ENCODE assay signal across 9 mouse cellular contexts in the genomic region with DNA sequence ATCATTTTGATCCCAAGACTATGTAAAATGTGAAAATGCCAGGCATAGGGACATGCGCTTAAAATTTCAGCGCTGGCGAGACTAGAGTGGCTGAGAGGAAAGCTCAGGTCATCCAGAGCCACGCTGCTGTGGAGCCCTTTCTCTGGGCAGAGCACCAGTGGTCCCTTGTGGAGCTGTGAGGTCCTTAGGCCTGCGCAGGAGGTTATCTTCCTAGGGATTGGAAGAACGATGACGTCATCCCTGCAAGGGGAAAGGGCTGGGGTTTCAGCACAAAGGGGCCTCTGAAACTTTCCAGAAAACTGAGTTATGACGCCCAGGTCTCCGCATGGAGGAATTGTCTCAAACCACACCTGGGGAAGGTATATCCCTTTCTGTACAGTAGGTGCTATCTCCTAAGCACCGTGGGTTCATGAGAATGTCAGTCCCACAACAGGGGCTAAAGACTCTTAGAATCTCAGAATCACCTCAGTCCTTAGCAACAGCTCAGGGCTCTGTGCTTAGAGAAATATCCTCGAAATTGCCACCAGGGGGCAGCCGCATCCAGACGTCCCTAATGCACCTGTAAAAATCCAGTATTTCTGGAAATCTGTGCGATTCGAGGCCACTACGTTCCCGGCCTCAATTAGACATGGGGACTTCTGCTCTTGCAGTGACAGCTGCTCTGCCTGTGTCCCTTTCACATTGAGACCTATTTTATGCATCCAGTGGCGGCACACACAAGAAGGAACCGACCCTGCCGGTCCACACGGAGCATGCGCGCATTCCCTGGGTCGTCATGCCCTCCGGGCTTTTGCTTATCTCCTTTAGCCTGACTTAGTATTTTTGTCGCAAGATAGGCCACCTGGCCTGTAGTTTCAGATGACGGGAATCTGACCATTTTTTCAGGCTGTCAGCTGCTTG. TPM values are rescaled to one million over a fixed set of nuclear protein-coding genes. Genes with fewer than 3 reads are reported as not detected.
A peak's percentile ranks its signal among the peaks of the same experiment; 100 is the strongest.
DNase-seq lines count a peak whose midpoint lies in the region; ATAC-seq and TF ChIP-seq lines count a peak whose summit lies in the region.
"Had no signal": no experiment of that assay in that cellular context is flagged by ENCODE, and none has a peak within 500 bp of the region (broad histone marks: within the 10 kb centered on the region; RNA-seq: fewer than 3 reads in every experiment).

No protein-coding gene starts in this region.

- H3K4me1 ChIP-seq in ES-Bruce4 (ENCODE audit: control insufficient read depth, insufficient read depth, low read length) = no peaks in the 10 kb centered on the region
- no peaks in the 10 kb centered on the region for H3K4me1 ChIP-seq in brown adipose tissue, adult 24 weeks (ENCODE audit: control insufficient read depth, insufficient read depth, insufficient read length, low read length)
- peaks cover 38% of the 10 kb centered on the region for H3K4me1 ChIP-seq in erythroblast, embryonic 14.5 days (ENCODE audit: control insufficient read depth)
- H3K4me1 ChIP-seq in heart, postnatal 0 days (ENCODE audit: control insufficient read depth, insufficient read depth) = peaks cover 16% of the 10 kb centered on the region
- peaks cover 14% of the 10 kb centered on the region for H3K4me1 ChIP-seq in neural tube, embryonic 15.5 days

- H3K4me2 ChIP-seq in heart, postnatal 0 days (ENCODE audit: low read depth, low read length) = peak overlapping the region; percentile 54
- peak overlapping the region; percentile 62 for H3K4me2 ChIP-seq in neural tube, embryonic 15.5 days

- H3K36me3 ChIP-seq in ES-Bruce4 (ENCODE audit: control insufficient read depth, insufficient read depth, low read length, poor library complexity, severe bottlenecking) = no peaks in the 10 kb centered on the region
- no peaks in the 10 kb centered on the region for H3K36me3 ChIP-seq in erythroblast, embryonic 14.5 days (ENCODE audit: control insufficient read depth)
- H3K36me3 ChIP-seq in heart, postnatal 0 days (replicated peaks; ENCODE audit: control insufficient read depth, insufficient read depth, low read length) = no peaks in the 10 kb centered on the region
- H3K36me3 ChIP-seq in neural tube, embryonic 15.5 days = no peaks in the 10 kb centered on the region

- no peak for TF ChIP-seq POLR2A in ES-Bruce4 (IDR thresholded peaks at IDR 0.05; ENCODE audit: insufficient read depth, low read length)

- H3K27me3 ChIP-seq in ES-Bruce4 (ENCODE audit: control insufficient read depth, insufficient read depth, low read length, poor library complexity, severe bottlenecking) = no peaks in the 10 kb centered on the region
- peaks cover 3% of the 10 kb centered on the region for H3K27me3 ChIP-seq in erythroblast, embryonic 14.5 days (ENCODE audit: control insufficient read depth)
- no peaks in the 10 kb centered on the region for H3K27me3 ChIP-seq in heart, postnatal 0 days (ENCODE audit: control insufficient read depth, insufficient read depth, low read length)
- no peaks in the 10 kb centered on the region for H3K27me3 ChIP-seq in neural tube, embryonic 15.5 days (replicated peaks)

- H3K4me3 ChIP-seq in ES-Bruce4 (ENCODE audit: low read depth, low read length) = peak overlapping the region; percentile 68
- H3K4me3 ChIP-seq in brown adipose tissue, adult 24 weeks (ENCODE audit: insufficient read depth, low read depth, low read length) = peak overlapping the region; percentile 29; the same call in 1 of the 2 replicates
- H3K4me3 ChIP-seq in erythroblast, embryonic 14.5 days (replicated peaks) = peak overlapping the region; percentile 57
- H3K4me3 ChIP-seq in heart, postnatal 0 days (ENCODE audit: low read depth, low read length) = peak overlapping the region; percentile 12; the same call in 1 of the 2 replicates
- H3K4me3 ChIP-seq in neural tube, embryonic 15.5 days (replicated peaks) = peak overlapping the region; percentile 38

- no peak overlapping the region for H3K27ac ChIP-seq in ES-Bruce4 (ENCODE audit: insufficient read depth, low read length)
- H3K27ac ChIP-seq in brown adipose tissue, adult 24 weeks (replicated peaks; ENCODE audit: low read depth, low read length) = no peak overlapping the region
- H3K27ac ChIP-seq in heart, postnatal 0 days (ENCODE audit: low read depth) = peak overlapping the region; percentile 94
- no peak overlapping the region; the same call in 1 of the 2 replicates for H3K27ac ChIP-seq in neural tube, embryonic 15.5 days (replicated peaks)
- H3K27ac ChIP-seq: macrophage had no signal

- peak; percentile 87 for DNase-seq in heart, postnatal 0 days (ENCODE audit: low spot score)
- peak; percentile 79 to 84 for DNase-seq in kidney, postnatal 4 days
- peak; percentile 41 to 47 for DNase-seq in lung, adult 18-20 months
- peak; percentile 47 for DNase-seq in testis, postnatal 14 days (ENCODE audit: low spot score)

- WGBS in heart, postnatal 0 days = 11% methylated on average over 27 of the region's 27 CpGs
- WGBS in neural tube, embryonic 15.5 days = 28% methylated on average over 27 of the region's 27 CpGs

- no peak overlapping the region for H3K9ac ChIP-seq in ES-Bruce4 (ENCODE audit: low read depth, poor library complexity, severe bottlenecking)
- no peak overlapping the region for H3K9ac ChIP-seq in heart, postnatal 0 days (replicated peaks; ENCODE audit: low read depth, low read length)
- H3K9ac ChIP-seq in neural tube, embryonic 15.5 days (replicated peaks) = peak overlapping the region; percentile 40

- TF ChIP-seq CTCF in ES-Bruce4 (IDR thresholded peaks at IDR 0.05; ENCODE audit: low read depth, low read length) = peak; percentile 64
- peak; percentile 81 for TF ChIP-seq CTCF in heart, postnatal 0 days (IDR thresholded peaks at IDR 0.05; ENCODE audit: low read depth)

- H3K9me3 ChIP-seq in ES-Bruce4 (replicated peaks; ENCODE audit: control insufficient read depth, insufficient read depth, low read length, poor library complexity, severe bottlenecking) = no peaks in the 10 kb centered on the region
- no peaks in the 10 kb centered on the region for H3K9me3 ChIP-seq in erythroblast, embryonic 14.5 days (ENCODE audit: control insufficient read depth, low read length)
- no peaks in the 10 kb centered on the region for H3K9me3 ChIP-seq in heart, postnatal 0 days (replicated peaks; ENCODE audit: control insufficient read depth, low read length)
- no peaks in the 10 kb centered on the region for H3K9me3 ChIP-seq in neural tube, embryonic 15.5 days (replicated peaks)

- peak; percentile 47 for ATAC-seq in heart, postnatal 0 days (ENCODE audit: insufficient read depth, low read depth)
- ATAC-seq in neural tube, embryonic 15.5 days (ENCODE audit: low FRiP score) = peak; percentile 74; the same call in 1 of the 2 replicates

- TF ChIP-seq EP300 in ES-Bruce4 (IDR thresholded peaks at IDR 0.05; ENCODE audit: insufficient read depth, low read depth, low read length) = no peak
- TF ChIP-seq EP300 in heart, postnatal 0 days (IDR thresholded peaks at IDR 0.05; ENCODE audit: low read depth) = peak; percentile 67

RNA-seq across cellular contexts. Expression of gene Kcne1, which starts 18.4 kb away (rescaled TPM):
- polyA plus RNA-seq in ES-Bruce4 (2011; ENCODE audit: insufficient read depth, insufficient read length, low read depth, missing spikeins) = not detected in 2 replicates
- polyA plus RNA-seq in brown adipose tissue, adult 24 weeks (2012; ENCODE audit: insufficient read depth, insufficient read length, missing spikeins) = not detected in 2 replicates
- not detected in 2 replicates for polyA plus RNA-seq in erythroblast, embryonic 14.5 days (2012)
- total RNA-seq in heart, postnatal 0 days (2014; rRNA removed; ENCODE audit: low replicate concordance) = 182 and 283 TPM in 2 replicates
- polyA plus RNA-seq in heart, postnatal 0 days (2015; fragmentation: Nextera tagmentation; extraction: Ambion mirVana) = 324 and 415 TPM in 2 replicates
- 0.05 and 0.09 TPM in 2 replicates for polyA plus RNA-seq in neural tube, embryonic 15.5 days (2015; fragmentation: Nextera tagmentation; extraction: Ambion mirVana)
- polyA plus RNA-seq: macrophage had no signal

RNA-seq across cellular contexts. Expression of gene Fam243, which starts 19.6 kb away (rescaled TPM):
- polyA plus RNA-seq in ES-Bruce4 (2011; ENCODE audit: insufficient read depth, insufficient read length, low read depth, missing spikeins) = not detected in 2 replicates
- not detected in 2 replicates for polyA plus RNA-seq in brown adipose tissue, adult 24 weeks (2012; ENCODE audit: insufficient read depth, insufficient read length, missing spikeins)
- polyA plus RNA-seq in erythroblast, embryonic 14.5 days (2012) = not detected in 2 replicates
- total RNA-seq in heart, postnatal 0 days (2014; rRNA removed; ENCODE audit: low replicate concordance) = not detected in 2 replicates
- 0.05 TPM in 1 of 2 replicates, not detected in the other for polyA plus RNA-seq in heart, postnatal 0 days (2015; fragmentation: Nextera tagmentation; extraction: Ambion mirVana)
- not detected in 2 replicates for polyA plus RNA-seq in neural tube, embryonic 15.5 days (2015; fragmentation: Nextera tagmentation; extraction: Ambion mirVana)
- polyA plus RNA-seq: macrophage had no signal

RNA-seq across cellular contexts. Expression of gene Smim11, which starts 39.8 kb away (rescaled TPM):
- polyA plus RNA-seq in ES-Bruce4 (2011; ENCODE audit: insufficient read depth, insufficient read length, low read depth, missing spikeins) = 28.7 and 37.2 TPM in 2 replicates
- 111 and 158 TPM in 2 replicates for polyA plus RNA-seq in brown adipose tissue, adult 24 weeks (2012; ENCODE audit: insufficient read depth, insufficient read length, missing spikeins)
- polyA plus RNA-seq in erythroblast, embryonic 14.5 days (2012) = 0.94 and 1.2 TPM in 2 replicates
- 12.3 and 17.5 TPM in 2 replicates for total RNA-seq in heart, postnatal 0 days (2014; rRNA removed; ENCODE audit: low replicate concordance)
- polyA plus RNA-seq in heart, postnatal 0 days (2015; fragmentation: Nextera tagmentation; extraction: Ambion mirVana) = 165 and 187 TPM in 2 replicates
- 64.4 and 69.1 TPM in 2 replicates for polyA plus RNA-seq in neural tube, embryonic 15.5 days (2015; fragmentation: Nextera tagmentation; extraction: Ambion mirVana)

RNA-seq across cellular contexts. Expression of gene Kcne2, which starts 48.7 kb away (rescaled TPM):
- polyA plus RNA-seq in ES-Bruce4 (2011; ENCODE audit: insufficient read depth, insufficient read length, low read depth, missing spikeins) = not detected in 2 replicates
- polyA plus RNA-seq in brown adipose tissue, adult 24 weeks (2012; ENCODE audit: insufficient read depth, insufficient read length, missing spikeins) = not detected in 2 replicates
- polyA plus RNA-seq in erythroblast, embryonic 14.5 days (2012) = not detected in 2 replicates
- 1.6 and 3.7 TPM in 2 replicates for total RNA-seq in heart, postnatal 0 days (2014; rRNA removed; ENCODE audit: low replicate concordance)
- 1.5 and 1.8 TPM in 2 replicates for polyA plus RNA-seq in heart, postnatal 0 days (2015; fragmentation: Nextera tagmentation; extraction: Ambion mirVana)
- 0.14 and 0.29 TPM in 2 replicates for polyA plus RNA-seq in neural tube, embryonic 15.5 days (2015; fragmentation: Nextera tagmentation; extraction: Ambion mirVana)
- polyA plus RNA-seq: macrophage had no signal

Comparison
In these comparisons a context has a peak if more than half of its experiments do, and no peak if none do; other contexts are left out.
1. H3K4me3 ChIP-seq: peak in every context shown above with its lines; median percentile 68 in ES-Bruce4; 57 in erythroblast, embryonic 14.5 days; 38 in neural tube, embryonic 15.5 days; 29 in brown adipose tissue, adult 24 weeks; 12 in heart, postnatal 0 days.
2. RNA of gene Kcne1, which starts 18.4 kb away (polyA plus RNA-seq): 324 to 415 TPM in heart, postnatal 0 days; not detected in ES-Bruce4, 0.05 to 0.09 TPM in neural tube, embryonic 15.5 days, not detected in brown adipose tissue, adult 24 weeks and not detected in erythroblast, embryonic 14.5 days; every median in the first group is over 100 times any median in the second.
3. RNA of gene Smim11, which starts 39.8 kb away (polyA plus RNA-seq): 165 to 187 TPM in heart, postnatal 0 days, 111 to 158 TPM in brown adipose tissue, adult 24 weeks, 64.4 to 69.1 TPM in neural tube, embryonic 15.5 days and 28.7 to 37.2 TPM in ES-Bruce4; 0.94 to 1.2 TPM in erythroblast, embryonic 14.5 days; every median in the first group is over 10 times any median in the second.
4. Peak in every context shown above with its lines, with median percentiles within 50 percentile points of each other: DNase-seq.